Mouse (Mus musculus): ENCODE measurements around the gene Cdip1.

Gene Cdip1

GRCm38 (mm10) chr16:4718753-4719518 lies 71.2 kb downstream of the Cdip1 start, which contains the start of gene Nmral1:
Nmral1 (minus strand) TSS chr16:4719356.
- DNase-seq (ENCODE audit: low spot score) = peak; percentile 83

GRCm38 (mm10) chr16:4717866-4718265 lies 72.2 kb downstream of the Cdip1 start:
- no peak for DNase-seq (ENCODE audit: low spot score)

- DNase-seq (ENCODE audit: low spot score) = no peak
Observed at GRCm38 (mm10) chr16:4713861-4714710, 76.0 kb downstream of the Cdip1 start.

GRCm38 (mm10) chr16:4711173-4711572 lies 78.9 kb downstream of the Cdip1 start:
- no peak for DNase-seq (ENCODE audit: low spot score)

- DNase-seq (ENCODE audit: low spot score) = no peak
Observed at GRCm38 (mm10) chr16:4705541-4705940, 84.6 kb downstream of the Cdip1 start.

- DNase-seq (ENCODE audit: low spot score) = no peak
Observed at GRCm38 (mm10) chr16:4702646-4703045, 87.4 kb downstream of the Cdip1 start.

GRCm38 (mm10) chr16:4701211-4701610 lies 88.9 kb downstream of the Cdip1 start:
- no peak for DNase-seq (ENCODE audit: low spot score)

Measured in adipocyte (in vitro differentiated cells).